Mouse (Mus musculus) small intestine, adult 2 months (tissue): Measurements from ENCODE around the gene Pidd1.

Source experiments
- CTCF ChIP-seq: fragments of 200-500 bp; IDR thresholded peaks from 2 replicates; pipeline ENCODE4 v1.5.1; 2012; ENCODE audit warnings: low read depth, mild to moderate bottlenecking, control low read depth, inconsistent platforms, low read length, moderate library complexity, mixed read lengths; ENCODE audit not compliant: insufficient replicate concordance, insufficient read length; ENCODE audit errors: extremely low read depth
- POLR2A ChIP-seq: fragments of 200-500 bp; IDR thresholded peaks from 2 replicates; pipeline ENCODE4 v1.6.1; 2012; ENCODE audit warnings: low read depth, mild to moderate bottlenecking, control low read depth, inconsistent platforms, low read length, moderate library complexity

GRCm38 (mm10) chr7:141394158-141394557, 49.7 kb downstream of the Pidd1 start:
- TF ChIP-seq POLR2A (no peak), CTCF (no peak)
